Mouse (Mus musculus): Measurements from ENCODE around the gene Bach1. TPM values are rescaled to one million over a fixed set of nuclear protein-coding genes. Genes with fewer than 3 reads are reported as not detected.

Bach1 gene
- 32.0 TPM for total RNA-seq (2023)

DNA sequence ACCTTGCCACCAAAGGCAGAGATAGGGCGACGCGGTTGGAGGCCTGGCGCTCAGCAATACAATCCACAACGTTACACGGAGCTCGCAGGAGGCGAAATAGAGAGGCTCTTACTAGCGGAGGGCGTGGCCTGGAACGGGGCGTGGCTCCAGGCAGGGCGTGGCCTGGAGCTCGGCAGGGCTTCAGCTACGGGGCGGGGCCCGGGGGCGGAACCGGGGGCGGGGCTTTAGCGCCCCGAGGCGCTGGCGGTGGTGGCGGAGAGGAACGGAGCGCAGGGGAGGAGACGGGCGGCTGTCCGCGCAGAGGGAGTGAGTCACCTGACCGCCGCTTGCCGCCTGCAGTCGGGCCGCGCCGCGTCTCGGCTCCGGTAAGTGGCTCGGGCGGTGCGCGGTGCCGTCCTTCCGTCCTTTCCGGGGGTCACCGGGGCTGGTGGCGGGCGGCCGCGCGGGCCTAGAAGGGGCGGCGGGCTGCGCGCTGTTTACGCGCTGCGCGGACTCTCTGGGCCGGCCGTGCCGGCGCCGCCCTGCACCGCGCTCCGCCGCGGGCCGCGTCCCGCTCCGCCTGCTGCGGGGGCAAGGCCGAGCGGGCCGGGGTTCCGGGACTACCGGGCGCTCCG lies at the start of gene Bach1:
TSS of gene Bach1 (plus strand) at position 254 of the 614 bp plus-strand sequence.

Other genes starting within 250 kb of the Bach1 start
- 116 TPM for gene Usp16, start 244.2 kb upstream of the Bach1 start, total RNA-seq (2023)
- 182 TPM for gene Cct8, start 203.1 kb upstream of the Bach1 start, total RNA-seq (2023)
- not detected for gene Map3k7cl, start 145.6 kb upstream of the Bach1 start, total RNA-seq (2023)

Data from CD4-positive naive resting alpha-beta T cell, adult 57 days (primary cell).